Mouse (Mus musculus): ENCODE data around the gene Eda.
A peak's percentile ranks its signal among the peaks of the same experiment; 100 is the strongest.

Gene Eda

DNA sequence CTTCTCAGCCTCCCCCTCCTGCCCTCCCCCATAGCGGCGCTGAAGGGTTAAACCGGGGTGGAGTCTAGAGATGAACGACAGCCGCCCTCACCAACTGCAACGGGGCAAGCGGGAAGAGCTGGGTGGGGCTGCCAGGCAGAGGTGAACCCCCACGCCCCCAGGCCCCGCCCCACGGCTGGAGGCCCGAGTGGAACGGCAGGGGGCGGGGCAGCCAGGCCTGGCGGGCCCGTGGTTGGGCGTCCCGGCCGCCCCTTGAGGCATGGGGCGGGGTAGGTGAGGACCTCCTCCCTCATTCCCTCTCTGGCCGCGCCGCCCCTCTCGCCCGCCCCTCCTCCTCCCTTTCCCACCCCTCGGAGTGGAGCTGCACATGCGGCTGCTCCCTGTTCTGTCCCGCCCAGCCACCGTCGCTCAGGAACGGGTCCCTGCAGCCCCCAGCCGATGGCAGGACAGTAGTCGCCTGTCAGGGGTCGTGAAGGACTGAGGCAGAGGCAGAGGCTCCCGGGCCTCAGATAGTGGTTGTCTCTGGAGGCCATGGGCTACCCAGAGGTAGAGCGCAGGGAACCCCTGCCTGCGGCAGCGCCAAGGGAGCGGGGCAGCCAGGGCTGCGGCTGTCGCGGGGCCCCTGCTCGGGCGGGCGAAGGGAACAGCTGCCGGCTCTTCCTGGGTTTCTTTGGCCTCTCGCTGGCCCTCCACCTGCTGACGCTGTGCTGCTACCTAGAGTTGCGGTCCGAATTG is at the start of gene Eda:
TSS of gene Eda (plus strand) at position 357 of the 735 bp plus-strand sequence.
- DNase-seq (ENCODE audit: low read depth, low spot score): peak; percentile 9

GRCm38 (mm10) chrX:99961002-99961401 is 14.4 kb upstream of the Eda start:
- DNase-seq (ENCODE audit: low read depth, low spot score): no peak

GRCm38 (mm10) chrX:99970111-99970510 is 5.3 kb upstream of the Eda start:
- DNase-seq (ENCODE audit: low read depth, low spot score): no peak

DNA sequence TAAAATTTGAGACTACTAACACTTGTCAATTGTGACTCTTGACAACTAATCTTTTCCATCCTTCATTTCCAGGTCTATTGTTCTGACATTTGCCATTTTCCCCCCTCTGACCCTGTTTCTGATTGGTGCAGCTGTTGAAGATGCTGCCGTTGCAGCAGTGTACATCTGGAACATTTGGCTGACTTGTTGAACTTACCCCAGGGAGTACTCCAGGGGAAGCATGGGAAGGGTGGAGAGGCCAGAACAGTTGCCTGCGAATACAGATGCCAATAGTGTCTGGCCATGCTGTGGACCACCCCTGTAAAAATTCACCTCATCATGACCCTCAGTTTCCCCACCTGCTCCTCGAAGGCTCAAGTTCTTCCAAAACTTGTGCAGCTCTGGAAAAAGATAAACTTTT is 1.0 kb upstream of the Eda start:
- DNase-seq (ENCODE audit: low read depth, low spot score): no peak

- DNase-seq (ENCODE audit: low read depth, low spot score): no peak
These were observed 603 bp upstream of the Eda start for GRCm38 (mm10) chrX:99974803-99975202.

DNA sequence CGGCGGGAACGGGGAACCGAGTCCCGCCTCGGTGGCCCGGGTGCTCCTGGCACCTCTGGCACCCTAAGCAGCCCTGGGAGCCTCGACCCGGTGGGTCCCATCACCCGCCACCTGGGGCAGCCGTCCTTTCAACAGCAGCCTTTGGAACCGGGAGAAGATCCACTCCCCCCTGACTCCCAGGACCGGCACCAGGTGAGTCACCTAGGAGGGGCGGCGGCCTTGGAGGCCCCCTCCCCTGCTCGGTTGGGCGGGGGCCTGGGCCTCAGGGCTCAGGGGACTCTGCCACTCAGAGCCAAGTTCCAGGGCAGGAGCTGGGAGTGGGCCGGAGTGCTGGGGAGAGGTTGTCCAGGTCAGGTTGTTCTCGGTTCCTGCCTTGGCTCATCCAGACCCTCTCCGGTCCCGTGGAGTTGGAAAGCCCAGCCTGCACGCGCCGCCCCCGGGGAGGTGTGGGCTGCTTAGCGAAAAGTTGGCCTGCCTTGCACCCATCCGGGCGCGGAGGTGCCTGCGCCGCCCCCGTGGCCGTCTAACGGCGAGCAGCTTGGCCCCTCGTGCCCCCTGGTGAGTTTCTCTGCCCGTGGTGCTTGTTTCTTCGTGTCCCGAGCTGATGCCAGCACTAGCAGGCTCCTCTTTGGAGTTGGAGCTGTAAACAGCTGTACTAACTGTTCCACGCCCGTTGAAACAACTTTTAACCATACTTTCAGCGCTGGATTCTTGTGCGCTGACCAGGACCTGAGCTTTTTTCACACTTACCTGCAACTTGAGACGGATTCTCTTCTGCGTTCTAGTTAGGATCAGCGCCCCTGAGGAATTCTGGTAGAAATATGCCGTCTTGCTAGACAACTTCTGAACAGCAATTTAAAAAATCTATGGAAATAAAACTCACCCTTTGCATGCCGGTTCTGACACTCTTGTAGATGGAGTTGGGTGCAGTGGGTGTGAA is 849 bp downstream of the Eda start:
- DNase-seq (ENCODE audit: low read depth, low spot score): no peak

- no peak for DNase-seq (ENCODE audit: low read depth, low spot score)
These were observed 2.9 kb downstream of the Eda start for GRCm38 (mm10) chrX:99978354-99978753.

DNA sequence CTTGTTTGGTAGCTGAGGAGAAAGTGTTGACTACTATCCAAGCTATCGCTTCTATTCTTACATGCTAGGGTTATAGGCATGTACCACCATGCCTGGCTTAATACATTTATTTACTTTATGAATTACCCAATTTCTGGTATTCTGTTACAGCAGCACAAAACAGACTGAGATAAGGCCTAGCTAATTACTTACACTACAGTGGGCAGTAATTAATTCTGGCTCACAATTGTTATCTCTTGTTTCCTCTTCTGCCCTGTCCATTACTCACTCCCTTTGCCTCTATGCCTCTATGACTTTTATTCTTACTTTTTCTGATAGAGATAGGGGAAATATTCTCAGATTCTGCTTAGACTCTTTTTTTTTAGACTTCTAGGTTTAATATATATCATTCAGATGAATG is 18.0 kb downstream of the Eda start:
- DNase-seq (ENCODE audit: low read depth, low spot score): no peak

- DNase-seq (ENCODE audit: low read depth, low spot score): no peak
These were observed 23.9 kb downstream of the Eda start for GRCm38 (mm10) chrX:99999342-99999741.

- DNase-seq (ENCODE audit: low read depth, low spot score): no peak
These were observed 143.0 kb downstream of the Eda start for GRCm38 (mm10) chrX:100118362-100118761.

- no peak for DNase-seq (ENCODE audit: low read depth, low spot score)
These were observed 219.9 kb downstream of the Eda start for GRCm38 (mm10) chrX:100195286-100195685.

GRCm38 (mm10) chrX:100313652-100314051 is 338.2 kb downstream of the Eda start:
- no peak for DNase-seq (ENCODE audit: low read depth, low spot score)

- no peak for DNase-seq (ENCODE audit: low read depth, low spot score)
These were observed 338.9 kb downstream of the Eda start for GRCm38 (mm10) chrX:100314172-100314902.

DNA sequence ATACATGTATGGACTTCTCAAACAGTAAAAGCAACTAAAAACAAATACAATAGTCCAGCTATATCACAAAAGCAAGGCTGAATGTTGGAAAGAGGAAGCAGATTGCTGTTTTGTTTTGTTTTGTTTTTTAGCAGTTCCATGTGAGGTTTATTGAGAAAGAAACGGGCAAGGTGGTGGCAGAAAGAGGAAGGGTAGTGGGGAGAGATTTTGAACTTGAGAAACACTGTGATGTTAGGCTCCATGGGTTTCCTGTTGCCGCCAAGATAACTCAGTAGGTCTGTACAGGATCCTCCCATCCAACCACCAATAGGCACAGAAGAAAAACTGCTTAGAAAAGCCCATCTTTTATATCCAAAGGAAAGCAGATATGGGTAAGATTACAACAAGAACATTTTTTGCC is 365.3 kb downstream of the Eda start:
- no peak for DNase-seq (ENCODE audit: low read depth, low spot score)

- no peak for DNase-seq (ENCODE audit: low read depth, low spot score)
These were observed 369.0 kb downstream of the Eda start for GRCm38 (mm10) chrX:100344433-100344832.

DNA sequence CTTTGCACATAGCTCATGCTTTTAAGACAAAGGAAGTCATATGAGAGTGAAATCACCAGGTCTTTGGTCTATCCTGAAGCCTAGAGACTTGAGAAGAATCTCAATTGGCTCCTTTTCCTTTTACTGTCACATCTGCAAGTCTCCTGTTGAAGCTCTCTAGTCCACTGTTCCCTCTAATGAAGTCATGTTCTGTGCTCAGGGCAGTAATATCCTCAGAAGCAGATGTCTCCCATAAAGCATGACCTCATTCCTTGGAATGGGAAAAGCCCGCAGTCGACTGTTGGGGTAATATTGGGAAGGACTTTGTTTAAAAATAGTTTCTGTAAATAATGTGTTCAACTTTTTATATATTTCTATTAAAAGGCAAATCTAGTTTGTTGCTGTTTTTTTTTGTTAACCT is 381.6 kb downstream of the Eda start:
- DNase-seq (ENCODE audit: low read depth, low spot score): no peak

- no peak for DNase-seq (ENCODE audit: low read depth, low spot score)
These were observed 414.5 kb downstream of the Eda start for GRCm38 (mm10) chrX:100389887-100390286.

GRCm38 (mm10) chrX:100392304-100392703 is 416.9 kb downstream of the Eda start:
- DNase-seq (ENCODE audit: low read depth, low spot score): peak; percentile 4

- DNase-seq (ENCODE audit: low read depth, low spot score): no peak
These were observed 418.9 kb downstream of the Eda start for GRCm38 (mm10) chrX:100394223-100394861.

- peak; percentile 25 for DNase-seq (ENCODE audit: low read depth, low spot score)
These were observed 419.6 kb downstream of the Eda start for GRCm38 (mm10) chrX:100395026-100395425.

DNA sequence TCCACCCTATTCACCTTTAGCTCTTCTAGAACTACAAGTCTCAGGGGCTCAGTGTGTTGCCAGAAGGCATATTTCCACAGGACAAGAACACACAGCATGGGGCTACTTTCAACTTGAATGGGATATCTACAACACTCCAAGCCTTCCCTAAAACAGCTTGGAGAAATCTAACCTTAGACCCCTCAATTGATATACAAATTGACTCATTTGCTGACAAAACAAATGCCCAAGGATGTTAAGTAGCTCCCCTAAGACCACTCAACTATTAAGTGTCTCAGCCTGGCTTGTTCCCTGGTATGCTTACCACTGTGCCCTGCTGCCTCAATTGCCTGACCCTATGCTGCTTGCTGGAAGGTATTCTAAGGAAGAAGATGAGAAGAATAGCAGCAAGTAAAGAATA is 425.5 kb downstream of the Eda start:
- DNase-seq (ENCODE audit: low read depth, low spot score): no peak

GRCm38 (mm10) chrX:100401657-100402056 is 426.3 kb downstream of the Eda start:
- DNase-seq (ENCODE audit: low read depth, low spot score): no peak

Measured in c-Kit-negative CD71-positive TER-119-positive erythroid progenitor cells, embryonic 14.5 days (primary cell).